In the genomic region with DNA sequence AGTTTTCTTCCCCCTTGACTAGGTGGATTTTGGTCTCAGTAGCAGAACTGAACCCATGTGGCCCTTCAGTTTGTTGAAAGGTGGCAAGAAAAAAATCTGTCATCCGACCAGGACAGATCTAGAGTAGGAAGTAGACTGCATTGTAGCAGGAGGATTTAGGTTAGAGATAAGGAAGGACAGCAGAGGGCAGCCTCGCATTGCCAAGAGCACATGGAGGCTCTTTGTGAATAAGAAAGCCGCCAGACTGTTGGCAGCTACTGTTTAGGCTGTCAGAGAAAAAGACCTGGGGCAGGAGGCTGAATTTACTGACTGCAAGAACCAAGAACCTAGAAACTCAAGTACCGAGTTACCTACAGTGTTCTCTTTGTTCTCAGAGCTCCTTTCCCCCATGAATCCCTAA, we compare ENCODE assay signal across 7 mouse cellular contexts. TPM values are rescaled to one million over a fixed set of nuclear protein-coding genes. Genes with fewer than 3 reads are reported as not detected.
DNase-seq lines count a peak whose midpoint lies in the region; ATAC-seq and TF ChIP-seq lines count a peak whose summit lies in the region.

No protein-coding gene starts in this region.

- peak; percentile 45 to 53 for DNase-seq in left cerebral cortex, postnatal 14 days (ENCODE audit: low spot score in 2 of 2)
- no peak for DNase-seq in left cerebral cortex, adult 9 months (ENCODE audit: low spot score in 2 of 2)
- peak; percentile 90 for DNase-seq in brain, embryonic 14.5 days (ENCODE audit: low read depth)
- no peak for DNase-seq in layer of hippocampus, postnatal 36 days
- no peak for DNase-seq in urinary bladder, adult 18-20 months (ENCODE audit: low spot score in 2 of 2)

- peak overlapping the region; percentile 59 for H3K27ac ChIP-seq in neural tube, embryonic 13.5 days (replicated peaks)

- 26% methylated on average over 4 of the region's 4 CpGs for WGBS in neural tube, embryonic 13.5 days

- no peaks in the 10 kb centered on the region for H3K9me3 ChIP-seq in neural tube, embryonic 13.5 days

- H3K4me1 ChIP-seq in neural tube, embryonic 13.5 days (replicated peaks), result peaks cover 13% of the 10 kb centered on the region

- no peaks in the 10 kb centered on the region for H3K27me3 ChIP-seq in neural tube, embryonic 13.5 days

- 0 out of 2 replicates have a peak, but pooled peaks have one; percentile 31 for ATAC-seq in granulocyte monocyte progenitor cell, adult 5-6 weeks (replicated peaks; ENCODE audit: poor library complexity, severe bottlenecking)
- ATAC-seq in neural tube, embryonic 13.5 days (ENCODE audit: low read depth), result peak; percentile 37; the same call in 1 of the 2 replicates

- no peak overlapping the region for H3K4me2 ChIP-seq in neural tube, embryonic 13.5 days

- peak overlapping the region; percentile 3; the same call in 1 of the 2 replicates for H3K9ac ChIP-seq in neural tube, embryonic 13.5 days

- intact Hi-C loops in left cerebral cortex, postnatal 14 days (cut with DNase I), result no loop called here

- TF ChIP-seq CTCF in brain, embryonic 14.5 days (IDR thresholded peaks at IDR 0.05; ENCODE audit: borderline replicate concordance, extremely low read depth, insufficient read depth, insufficient read length), result peak; percentile 47; the same call in 1 of the 2 replicates

- H3K36me3 ChIP-seq in neural tube, embryonic 13.5 days, result 0 out of 2 replicates have a peak, but pooled peaks cover 2% of the 10 kb centered on the region

- no peak overlapping the region for H3K4me3 ChIP-seq in neural tube, embryonic 13.5 days

- no peak for TF ChIP-seq POLR2A in brain, embryonic 14.5 days (IDR thresholded peaks at IDR 0.05; ENCODE audit: borderline replicate concordance, extremely low read depth, insufficient read depth, insufficient read length, poor library complexity, severe bottlenecking)

RNA-seq across cellular contexts. Expression of a gene that starts 47.0 kb away (rescaled TPM):
- 1 to 10 TPM; 3.1 to 3.6 TPM for total RNA-seq in left cerebral cortex, postnatal 14 days (2021)
- polyA plus RNA-seq in brain, embryonic 14.5 days (2012; rRNA removed), result 0.93 and 1.7 TPM in 2 replicates
- 0.77 and 0.81 TPM in 2 replicates for total RNA-seq in granulocyte monocyte progenitor cell, adult 5-6 weeks (2014; fragmentation: Nextera tagmentation)
- 2.8 and 2.9 TPM in 2 replicates for total RNA-seq in granulocyte monocyte progenitor cell, adult 5-6 weeks (2017)
- 1.5 TPM in 2 replicates for polyA plus RNA-seq in neural tube, embryonic 13.5 days (2015; fragmentation: Nextera tagmentation; extraction: Ambion mirVana)
- 1 to 10 TPM; 2.6 to 4.7 TPM for total RNA-seq in layer of hippocampus, postnatal 36 days (2021)

Comparison
In these comparisons a context has a peak if more than half of its experiments do, and no peak if none do; other contexts are left out.
1. DNase-seq: peak in left cerebral cortex, postnatal 14 days (2 of 2) and brain, embryonic 14.5 days (single experiment); none in left cerebral cortex, adult 9 months (0 of 2), layer of hippocampus, postnatal 36 days (0 of 2) and urinary bladder, adult 18-20 months (0 of 2).